Mouse (Mus musculus): Measurements from ENCODE around the gene AF366264. TPM values are rescaled to one million over a fixed set of nuclear protein-coding genes. Genes with fewer than 3 reads are reported as not detected.
"Not testable (repeated sequence)": the region's sequence is repeated elsewhere in the genome, so short reads cannot be mapped to it uniquely, and the experiment has no call there.

The AF366264 gene
- polyA plus RNA-seq (2014; fragmentation: Nextera tagmentation; extraction: Ambion mirVana): not detected in 2 replicates

- not testable (repeated sequence) for H3K4me1 ChIP-seq (replicated peaks; ENCODE audit: control insufficient read depth, insufficient read depth, low read length); DNase-seq (ENCODE audit: low spot score); H3K9me3 ChIP-seq (ENCODE audit: control insufficient read depth, low read length); H3K4me2 ChIP-seq; H3K9ac ChIP-seq (ENCODE audit: low read depth, low read length); H3K27ac ChIP-seq (ENCODE audit: low read depth, low read length); H3K36me3 ChIP-seq (ENCODE audit: control insufficient read depth, insufficient read depth, low read length); H3K4me3 ChIP-seq (ENCODE audit: low read depth, low read length); H3K27me3 ChIP-seq (replicated peaks; ENCODE audit: control insufficient read depth, insufficient read depth, low read length); ATAC-seq (replicated peaks; ENCODE audit: low FRiP score)
- WGBS: 75% methylated on average over 5 of the region's 5 CpGs
Observed at GRCm38 (mm10) chr8:13838289-13838688, at the start of gene AF366264. Gene AF366264, minus strand, starts transcription at chr8:13838389.

- not testable (repeated sequence) for H3K4me3 ChIP-seq (ENCODE audit: low read depth, low read length); H3K27ac ChIP-seq (ENCODE audit: low read depth, low read length); DNase-seq (ENCODE audit: low spot score); H3K9me3 ChIP-seq (ENCODE audit: control insufficient read depth, low read length); H3K27me3 ChIP-seq (replicated peaks; ENCODE audit: control insufficient read depth, insufficient read depth, low read length); H3K36me3 ChIP-seq (ENCODE audit: control insufficient read depth, insufficient read depth, low read length); H3K4me2 ChIP-seq; H3K9ac ChIP-seq (ENCODE audit: low read depth, low read length); ATAC-seq (replicated peaks; ENCODE audit: low FRiP score); H3K4me1 ChIP-seq (replicated peaks; ENCODE audit: control insufficient read depth, insufficient read depth, low read length)
- 86% methylated on average over 1 of the region's 1 CpGs for WGBS
Observed at GRCm38 (mm10) chr8:13843286-13843685, 5.1 kb upstream of the AF366264 start.

GRCm38 (mm10) chr8:13828598-13829172 lies 9.5 kb downstream of the AF366264 start:
- WGBS: 67% methylated on average over 7 of the region's 7 CpGs
- H3K36me3 ChIP-seq (ENCODE audit: control insufficient read depth, insufficient read depth, low read length): no peaks in the 10 kb centered on the region

GRCm38 (mm10) chr8:13799566-13799965 lies 38.6 kb downstream of the AF366264 start:
- DNase-seq (ENCODE audit: low spot score) (no peak), ATAC-seq (replicated peaks; ENCODE audit: low FRiP score) (no peak)
- Histone ChIP-seq H3K27ac (ENCODE audit: low read depth, low read length) (no peak overlapping the region), H3K4me3 (ENCODE audit: low read depth, low read length) (no peak overlapping the region), H3K4me2 (no peak overlapping the region), H3K9ac (ENCODE audit: low read depth, low read length) (no peak overlapping the region), H3K27me3 (replicated peaks; ENCODE audit: control insufficient read depth, insufficient read depth, low read length) (no peaks in the 10 kb centered on the region), H3K9me3 (ENCODE audit: control insufficient read depth, low read length) (no peaks in the 10 kb centered on the region), H3K4me1 (replicated peaks; ENCODE audit: control insufficient read depth, insufficient read depth, low read length) (no peaks in the 10 kb centered on the region), H3K36me3 (ENCODE audit: control insufficient read depth, insufficient read depth, low read length) (peaks cover 29% of the 10 kb centered on the region)
- WGBS: 77% methylated on average over 5 of the region's 5 CpGs

More at GRCm38 (mm10) chr8:13828598-13829172, 9.5 kb downstream of the AF366264 start:
- no peak for ATAC-seq (replicated peaks; ENCODE audit: low FRiP score)
- H3K4me2 ChIP-seq: no peak overlapping the region
- H3K9ac ChIP-seq (ENCODE audit: low read depth, low read length): no peak overlapping the region
- no peak overlapping the region for H3K27ac ChIP-seq (ENCODE audit: low read depth, low read length)
- H3K4me1 ChIP-seq (replicated peaks; ENCODE audit: control insufficient read depth, insufficient read depth, low read length): no peaks in the 10 kb centered on the region
- no peaks in the 10 kb centered on the region for H3K9me3 ChIP-seq (ENCODE audit: control insufficient read depth, low read length)
- H3K27me3 ChIP-seq (replicated peaks; ENCODE audit: control insufficient read depth, insufficient read depth, low read length): no peaks in the 10 kb centered on the region
- DNase-seq (ENCODE audit: low spot score): no peak
- H3K4me3 ChIP-seq (ENCODE audit: low read depth, low read length): no peak overlapping the region

- 90% methylated on average over 5 of the region's 5 CpGs for WGBS
- Histone ChIP-seq H3K4me1 (replicated peaks; ENCODE audit: control insufficient read depth, insufficient read depth, low read length) (no peaks in the 10 kb centered on the region), H3K9me3 (ENCODE audit: control insufficient read depth, low read length) (no peaks in the 10 kb centered on the region), H3K27me3 (replicated peaks; ENCODE audit: control insufficient read depth, insufficient read depth, low read length) (no peaks in the 10 kb centered on the region), H3K4me3 (ENCODE audit: low read depth, low read length) (no peak overlapping the region), H3K27ac (ENCODE audit: low read depth, low read length) (no peak overlapping the region), H3K4me2 (no peak overlapping the region), H3K9ac (ENCODE audit: low read depth, low read length) (no peak overlapping the region), H3K36me3 (ENCODE audit: control insufficient read depth, insufficient read depth, low read length) (peaks cover 31% of the 10 kb centered on the region)
- no peak for ATAC-seq (replicated peaks; ENCODE audit: low FRiP score)
- no peak for DNase-seq (ENCODE audit: low spot score)
Observed at GRCm38 (mm10) chr8:13797676-13798075, 40.5 kb downstream of the AF366264 start.

- H3K9me3 ChIP-seq (ENCODE audit: control insufficient read depth, low read length): no peaks in the 10 kb centered on the region
- WGBS: 90% methylated on average over 11 of the region's 11 CpGs
- peaks cover 37% of the 10 kb centered on the region for H3K36me3 ChIP-seq (ENCODE audit: control insufficient read depth, insufficient read depth, low read length)
Observed at GRCm38 (mm10) chr8:13793746-13794101, 44.5 kb downstream of the AF366264 start.

GRCm38 (mm10) chr8:13793097-13793745 lies 45.0 kb downstream of the AF366264 start:
- Histone ChIP-seq H3K4me3 (ENCODE audit: low read depth, low read length) (no peak overlapping the region), H3K9me3 (ENCODE audit: control insufficient read depth, low read length) (no peaks in the 10 kb centered on the region), H3K9ac (ENCODE audit: low read depth, low read length) (no peak overlapping the region), H3K27me3 (replicated peaks; ENCODE audit: control insufficient read depth, insufficient read depth, low read length) (no peaks in the 10 kb centered on the region), H3K4me2 (no peak overlapping the region), H3K36me3 (ENCODE audit: control insufficient read depth, insufficient read depth, low read length) (peaks cover 32% of the 10 kb centered on the region), H3K4me1 (replicated peaks; ENCODE audit: control insufficient read depth, insufficient read depth, low read length) (no peaks in the 10 kb centered on the region), H3K27ac (ENCODE audit: low read depth, low read length) (no peak overlapping the region)
- ATAC-seq (replicated peaks; ENCODE audit: low FRiP score) (no peak), DNase-seq (ENCODE audit: low spot score) (no peak)
- WGBS: 90% methylated on average over 8 of the region's 8 CpGs

More at GRCm38 (mm10) chr8:13793746-13794101, 44.5 kb downstream of the AF366264 start:
- Histone ChIP-seq H3K4me1 (replicated peaks; ENCODE audit: control insufficient read depth, insufficient read depth, low read length) (no peaks in the 10 kb centered on the region), H3K4me3 (ENCODE audit: low read depth, low read length) (no peak overlapping the region), H3K4me2 (no peak overlapping the region), H3K27me3 (replicated peaks; ENCODE audit: control insufficient read depth, insufficient read depth, low read length) (no peaks in the 10 kb centered on the region), H3K9ac (ENCODE audit: low read depth, low read length) (no peak overlapping the region), H3K27ac (ENCODE audit: low read depth, low read length) (no peak overlapping the region)
- no peak for DNase-seq (ENCODE audit: low spot score)
- no peak for ATAC-seq (replicated peaks; ENCODE audit: low FRiP score)

GRCm38 (mm10) chr8:13789606-13790005 lies 48.6 kb downstream of the AF366264 start:
- H3K4me1 ChIP-seq (replicated peaks; ENCODE audit: control insufficient read depth, insufficient read depth, low read length): peaks cover 8% of the 10 kb centered on the region
- ATAC-seq (replicated peaks; ENCODE audit: low FRiP score): no peak
- no peak for DNase-seq (ENCODE audit: low spot score)
- peaks cover 8% of the 10 kb centered on the region; the same call in 1 of the 2 replicates for H3K36me3 ChIP-seq (ENCODE audit: control insufficient read depth, insufficient read depth, low read length)
- H3K4me3 ChIP-seq (ENCODE audit: low read depth, low read length): no peak overlapping the region
- no peaks in the 10 kb centered on the region for H3K9me3 ChIP-seq (ENCODE audit: control insufficient read depth, low read length)
- no peak overlapping the region for H3K4me2 ChIP-seq
- no peaks in the 10 kb centered on the region for H3K27me3 ChIP-seq (replicated peaks; ENCODE audit: control insufficient read depth, insufficient read depth, low read length)
- H3K9ac ChIP-seq (ENCODE audit: low read depth, low read length): no peak overlapping the region
- no peak overlapping the region for H3K27ac ChIP-seq (ENCODE audit: low read depth, low read length)
- WGBS: 94% methylated on average over 8 of the region's 8 CpGs
